Mouse (Mus musculus) limb, embryonic 13.5 days (tissue): Measurements from ENCODE around the gene Krt87. TPM values are rescaled to one million over a fixed set of nuclear protein-coding genes. Genes with fewer than 3 reads are reported as not detected.

Experiments
- ATAC-seq: fragments of 200-750 bp; cut with Nextera tagmentation; 2 replicates; pipeline ENCODE4 v1.8.0; 2017; ENCODE audit warnings: low read depth, moderate number of reproducible peaks, moderate TSS enrichment; ENCODE audit not compliant: low FRiP score
- H3K27ac ChIP-seq: fragments of 300-500 bp; sonication (generic); 2 replicates; pipeline ENCODE4 v1.5.1; 2015; ENCODE audit warnings: inconsistent platforms, mild to moderate bottlenecking, moderate library complexity
- H3K27me3 ChIP-seq: fragments of 300-500 bp; sonication (generic); 2 replicates; pipeline ENCODE4 v1.6.1; 2015; ENCODE audit warnings: mild to moderate bottlenecking, inconsistent platforms
- H3K36me3 ChIP-seq: fragments of 300-500 bp; sonication (generic); 2 replicates; pipeline ENCODE4 v1.6.1; 2015; ENCODE audit warnings: inconsistent platforms, mild to moderate bottlenecking, moderate library complexity
- H3K4me1 ChIP-seq: fragments of 300-500 bp; sonication (generic); 2 replicates; pipeline ENCODE4 v1.6.1; 2015; ENCODE audit warnings: inconsistent platforms
- H3K4me2 ChIP-seq: fragments of 300-500 bp; sonication (generic); replicated peaks from 2 replicates; pipeline ENCODE4 v1.6.1; 2015; ENCODE audit warnings: inconsistent platforms, mild to moderate bottlenecking, moderate library complexity
- H3K4me3 ChIP-seq: fragments of 300-500 bp; sonication (generic); 2 replicates; pipeline ENCODE4 v1.5.1; 2015; ENCODE audit warnings: moderate library complexity, mild to moderate bottlenecking, inconsistent platforms
- H3K9ac ChIP-seq: fragments of 300-500 bp; sonication (generic); 2 replicates; pipeline ENCODE4 v1.6.1; 2015; ENCODE audit warnings: mild to moderate bottlenecking, inconsistent platforms
- H3K9me3 ChIP-seq: fragments of 300-500 bp; sonication (generic); 2 replicates; pipeline ENCODE4 v1.6.1; 2016; ENCODE audit warnings: inconsistent platforms
- WGBS: fragments of 180-500 bp; shearing (Covaris S2); methylation state at CpG from one replicate; pipeline ENCODE4 v1.1.7; 2015; 5-methylcytosine and 5-hydroxymethylcytosine counted together
- polyA plus RNA-seq: library from polyadenylated mRNA; unstranded; fragments of >200 nt; fragmentation: Nextera tagmentation; extraction: Ambion mirVana; gene quantifications from 2 replicates; pipeline ENCODE4 v1.2.1, GENCODE M21; 2015

Krt87 gene
- polyA plus RNA-seq, 1 experiment from 2014 or later, result 1.3 TPM

DNA sequence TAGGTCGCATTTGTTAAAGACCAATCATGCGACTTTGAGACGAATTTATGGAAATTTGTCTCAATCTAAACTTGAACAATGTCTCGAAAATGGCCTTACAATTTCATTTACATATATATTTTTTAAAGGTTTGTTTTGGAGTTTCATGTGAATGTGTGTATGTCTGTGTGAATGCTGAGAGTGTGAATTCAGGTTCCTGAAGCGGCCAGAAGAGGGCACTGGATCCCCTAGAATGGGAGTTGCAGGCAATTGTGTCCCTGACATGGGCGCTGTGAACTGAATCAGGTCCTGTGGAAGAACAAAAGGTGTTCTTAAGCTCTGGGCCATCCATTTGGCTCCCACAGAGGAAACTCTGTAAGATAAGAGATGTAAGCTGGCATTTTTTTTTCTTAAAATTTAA, 17.3 kb upstream of the Krt87 start:
- peaks cover 4% of the 10 kb centered on the region for H3K9me3 ChIP-seq
- H3K27ac ChIP-seq, result no peak overlapping the region
- H3K27me3 ChIP-seq, result 0 out of 2 replicates have a peak, but pooled peaks cover 2% of the 10 kb centered on the region
- H3K36me3 ChIP-seq, result no peaks in the 10 kb centered on the region
- WGBS, result 88% methylated on average over 6 of the region's 6 CpGs
- H3K9ac ChIP-seq, result no peak overlapping the region
- ATAC-seq, result no peak
- H3K4me3 ChIP-seq, result no peak overlapping the region
- H3K4me2 ChIP-seq, result no peak overlapping the region
- H3K4me1 ChIP-seq, result no peaks in the 10 kb centered on the region

GRCm38 (mm10) chr15:101455292-101455691, 16.7 kb upstream of the Krt87 start:
- H3K4me2 ChIP-seq, result no peak overlapping the region
- H3K36me3 ChIP-seq, result no peaks in the 10 kb centered on the region
- H3K4me1 ChIP-seq, result no peaks in the 10 kb centered on the region
- no peak overlapping the region for H3K4me3 ChIP-seq
- H3K27me3 ChIP-seq, result 0 out of 2 replicates have a peak, but pooled peaks cover 2% of the 10 kb centered on the region
- ATAC-seq, result no peak
- WGBS, result 83% methylated on average over 2 of the region's 2 CpGs
- no peak overlapping the region for H3K27ac ChIP-seq
- no peak overlapping the region for H3K9ac ChIP-seq
- H3K9me3 ChIP-seq, result peaks cover 4% of the 10 kb centered on the region

DNA sequence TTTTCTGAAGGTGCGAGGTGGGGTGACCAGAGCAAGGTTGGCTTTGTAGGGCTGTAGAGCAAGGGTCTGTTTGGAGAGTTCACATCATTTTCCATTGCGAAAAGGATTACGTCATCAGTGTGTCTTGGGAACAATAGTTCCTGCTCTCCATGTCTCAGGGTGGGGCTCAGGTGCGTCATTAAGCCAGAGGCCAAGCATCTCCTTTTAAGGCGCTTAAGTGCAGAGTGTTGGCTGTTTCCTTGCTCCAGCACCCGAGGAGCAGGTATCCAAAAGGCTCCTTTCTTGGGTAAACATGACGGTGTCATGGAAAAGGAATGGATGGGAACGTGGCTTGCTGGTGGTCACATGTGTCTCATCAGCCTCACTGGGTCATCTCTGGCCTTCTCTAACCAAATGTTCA, 16.2 kb upstream of the Krt87 start:
- WGBS, result 85% methylated on average over 8 of the region's 8 CpGs
- ATAC-seq, result no peak

DNA sequence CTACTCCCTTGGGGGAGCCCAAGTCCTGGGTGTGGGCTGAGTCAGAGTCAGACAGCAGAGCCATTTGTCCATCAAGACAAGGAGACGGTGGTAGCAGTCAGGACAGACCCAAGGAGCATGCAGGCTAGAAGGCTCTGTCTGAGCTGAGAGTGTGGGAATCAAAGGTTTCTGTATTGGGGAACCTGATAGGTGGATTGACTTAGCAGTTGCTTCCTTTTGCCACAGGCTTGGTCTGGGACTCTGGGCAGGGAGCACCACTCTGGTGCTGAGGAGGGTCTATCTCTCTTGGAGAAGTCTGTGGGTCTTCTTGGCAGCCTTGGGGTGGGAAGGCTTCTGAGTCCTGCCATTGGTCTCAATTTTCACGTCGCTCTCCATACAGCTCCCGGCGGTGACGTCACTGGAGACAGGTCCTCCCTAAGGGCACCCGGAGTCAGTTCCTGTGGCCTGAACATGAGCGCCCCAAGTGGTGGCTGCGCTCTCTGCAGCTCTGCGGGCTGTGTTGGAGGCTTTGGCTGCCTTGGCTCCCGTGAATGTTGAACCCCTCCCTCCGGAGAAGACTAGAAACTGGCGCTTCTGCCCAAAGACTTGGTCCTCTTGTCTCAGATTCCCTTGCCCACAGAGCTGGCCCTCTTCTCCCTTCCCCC, 14.6 kb upstream of the Krt87 start:
- Histone ChIP-seq H3K36me3 (no peaks in the 10 kb centered on the region), H3K4me2 (peak overlapping the region; percentile 36; the same call in 1 of the 2 replicates), H3K9ac (no peak overlapping the region), H3K27ac (no peak overlapping the region), H3K27me3 (0 out of 2 replicates have a peak, but pooled peaks cover 2% of the 10 kb centered on the region), H3K9me3 (peaks cover 4% of the 10 kb centered on the region), H3K4me3 (no peak overlapping the region), H3K4me1 (no peaks in the 10 kb centered on the region)
- WGBS, result 6% methylated on average over 13 of the region's 13 CpGs
- no peak for ATAC-seq

More for the DNA sequence above, 16.2 kb upstream of the Krt87 start:
- 0 out of 2 replicates have a peak, but pooled peaks cover 2% of the 10 kb centered on the region for H3K27me3 ChIP-seq
- no peak overlapping the region for H3K27ac ChIP-seq
- no peaks in the 10 kb centered on the region for H3K36me3 ChIP-seq
- H3K4me2 ChIP-seq, result no peak overlapping the region
- H3K4me1 ChIP-seq, result no peaks in the 10 kb centered on the region
- H3K9me3 ChIP-seq, result peaks cover 4% of the 10 kb centered on the region
- H3K4me3 ChIP-seq, result no peak overlapping the region
- no peak overlapping the region for H3K9ac ChIP-seq

- no peak within 1 kb of the TSS for H3K4me2 ChIP-seq
- H3K9ac ChIP-seq, result no peak within 1 kb of the TSS
- WGBS, result 72% methylated on average over 2 of the region's 2 CpGs
- no peak within 1 kb of the TSS for H3K4me3 ChIP-seq
- no peaks in the 10 kb centered on the region for H3K9me3 ChIP-seq
- no peaks in the 10 kb centered on the region for H3K4me1 ChIP-seq
- no peaks in the 10 kb centered on the region for H3K27me3 ChIP-seq
- no peak within 1 kb of the TSS for H3K27ac ChIP-seq
- ATAC-seq, result no peak
- no peaks in the 10 kb centered on the region for H3K36me3 ChIP-seq
Measured at GRCm38 (mm10) chr15:101447444-101447843, 8.8 kb upstream of the Krt87 start, which contains the start of gene Krt88. Gene Krt88, plus strand, starts transcription at chr15:101447744.

DNA sequence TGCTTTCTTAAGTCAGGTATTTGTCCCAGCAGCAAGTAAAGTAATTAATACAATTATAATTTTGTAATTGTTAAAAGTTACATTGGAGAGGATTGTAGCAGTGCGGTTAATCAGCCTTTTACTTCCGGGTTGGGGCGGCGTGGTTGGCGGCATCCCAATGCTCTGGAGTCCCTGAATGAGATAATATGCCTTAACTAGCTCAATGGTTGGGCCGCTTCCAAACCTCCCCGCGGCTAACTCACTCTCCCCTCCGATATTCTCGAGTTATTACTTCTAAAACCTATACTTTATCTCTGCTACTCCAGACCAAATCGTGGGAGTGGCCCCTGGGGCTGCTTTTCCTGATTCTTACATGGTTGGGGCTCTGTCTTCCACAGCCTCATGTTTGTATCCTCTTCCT, 8.0 kb upstream of the Krt87 start:
- H3K27ac ChIP-seq, result no peak overlapping the region
- H3K9ac ChIP-seq, result no peak overlapping the region
- H3K4me3 ChIP-seq, result no peak overlapping the region
- H3K36me3 ChIP-seq, result no peaks in the 10 kb centered on the region
- H3K4me1 ChIP-seq, result no peaks in the 10 kb centered on the region
- no peak for ATAC-seq
- no peak overlapping the region for H3K4me2 ChIP-seq
- H3K27me3 ChIP-seq, result no peaks in the 10 kb centered on the region
- 75% methylated on average over 11 of the region's 11 CpGs for WGBS
- H3K9me3 ChIP-seq, result no peaks in the 10 kb centered on the region

DNA sequence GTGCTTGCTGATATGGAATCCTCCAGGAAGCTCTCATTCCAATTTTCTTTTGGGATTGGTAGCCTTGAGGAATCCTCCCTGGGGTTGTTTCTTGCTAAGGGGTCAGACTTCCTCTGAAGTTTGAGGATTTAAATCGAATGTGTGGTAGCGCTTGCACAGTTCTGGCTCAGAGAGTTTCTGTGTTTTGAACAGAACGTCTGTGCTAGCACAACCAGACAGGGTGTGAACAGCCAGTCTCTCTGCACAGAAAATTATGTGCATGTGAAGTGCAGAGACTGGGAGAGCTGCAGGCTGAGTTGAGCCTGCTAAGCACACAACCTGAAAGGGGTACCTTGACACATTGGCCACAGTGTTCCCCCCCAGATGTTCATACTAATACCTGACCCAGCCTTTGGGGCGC, 2.2 kb upstream of the Krt87 start:
- ATAC-seq, result no peak
- H3K9ac ChIP-seq, result no peak overlapping the region
- H3K4me1 ChIP-seq, result peaks cover 7% of the 10 kb centered on the region; the same call in 1 of the 2 replicates
- H3K27me3 ChIP-seq, result peaks cover 50% of the 10 kb centered on the region
- no peak overlapping the region for H3K27ac ChIP-seq
- no peaks in the 10 kb centered on the region for H3K36me3 ChIP-seq
- WGBS, result 73% methylated on average over 4 of the region's 4 CpGs
- no peaks in the 10 kb centered on the region for H3K9me3 ChIP-seq
- no peak overlapping the region for H3K4me2 ChIP-seq
- H3K4me3 ChIP-seq, result no peak overlapping the region

DNA sequence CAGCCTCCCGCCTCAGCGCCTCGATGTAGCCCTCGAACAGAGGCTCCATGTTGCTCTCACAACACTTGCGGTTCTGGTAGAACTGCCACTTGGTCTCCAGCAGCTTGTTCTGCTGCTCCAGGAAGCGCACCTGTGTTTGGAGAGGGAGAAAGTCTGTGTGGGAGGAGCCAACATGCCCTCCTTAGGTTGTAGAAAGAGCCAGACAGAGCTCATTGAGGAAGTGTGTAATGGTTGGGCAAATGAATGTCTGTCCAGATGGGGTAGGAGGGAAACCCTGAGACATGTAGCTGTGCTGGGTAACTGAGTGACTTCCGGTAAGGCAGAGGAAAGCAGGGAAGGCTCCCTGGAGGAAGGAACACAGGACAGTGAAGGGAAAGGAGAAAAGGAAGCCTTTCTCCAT, 2.0 kb downstream of the Krt87 start:
- Histone ChIP-seq H3K9me3 (no peaks in the 10 kb centered on the region), H3K4me2 (no peak overlapping the region), H3K27ac (no peak overlapping the region), H3K27me3 (peaks cover 56% of the 10 kb centered on the region), H3K9ac (no peak overlapping the region), H3K36me3 (no peaks in the 10 kb centered on the region), H3K4me3 (no peak overlapping the region), H3K4me1 (peaks cover 7% of the 10 kb centered on the region; the same call in 1 of the 2 replicates)
- no peak for ATAC-seq
- WGBS, result 90% methylated on average over 7 of the region's 7 CpGs

DNA sequence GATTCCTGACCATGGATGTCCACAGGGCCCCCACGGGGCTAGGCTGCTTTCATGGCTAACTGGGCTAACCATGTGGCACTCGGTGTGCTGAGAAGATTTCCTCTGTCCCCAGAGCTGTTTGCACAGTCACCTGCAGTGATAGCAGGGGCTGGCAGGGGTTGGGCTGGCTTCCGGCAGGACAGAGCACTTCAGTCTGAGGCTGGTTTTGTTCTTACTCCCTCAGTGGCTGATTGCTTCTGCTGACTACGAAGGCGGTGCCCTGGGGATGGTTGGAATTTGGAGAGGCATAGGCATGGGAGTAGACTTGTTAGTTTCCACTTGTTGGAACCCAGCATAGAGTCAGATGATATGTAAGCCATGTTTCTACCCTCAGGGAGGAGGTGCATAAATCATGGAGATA, 13.7 kb downstream of the Krt87 start:
- H3K9me3 ChIP-seq, result no peaks in the 10 kb centered on the region
- H3K36me3 ChIP-seq, result no peaks in the 10 kb centered on the region
- 27% methylated on average over 5 of the region's 5 CpGs for WGBS
- H3K4me3 ChIP-seq, result no peak overlapping the region
- no peak for ATAC-seq
- H3K27me3 ChIP-seq, result peaks cover 6% of the 10 kb centered on the region; the same call in 1 of the 2 replicates
- H3K4me2 ChIP-seq, result no peak overlapping the region
- no peaks in the 10 kb centered on the region for H3K4me1 ChIP-seq
- no peak overlapping the region for H3K9ac ChIP-seq
- no peak overlapping the region for H3K27ac ChIP-seq

DNA sequence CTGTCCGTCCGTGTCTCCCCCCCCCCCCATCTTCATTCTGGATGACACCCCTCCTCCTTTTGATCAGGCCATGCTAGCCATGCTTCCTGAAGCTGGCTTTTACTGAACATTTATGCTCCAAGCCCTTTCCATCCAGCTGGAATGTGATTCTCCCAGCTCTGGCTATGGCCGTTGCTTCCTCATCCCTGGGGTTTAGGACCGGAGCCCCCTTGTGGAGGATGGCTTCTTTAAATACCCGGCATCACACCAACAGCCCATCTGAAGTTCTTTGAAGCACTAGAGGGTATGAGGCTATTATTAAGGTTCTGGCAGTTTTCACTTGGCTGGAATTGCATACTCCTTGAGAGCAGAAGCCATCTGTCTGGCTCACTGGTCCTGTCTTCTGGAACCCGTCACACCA, 17.7 kb downstream of the Krt87 start:
- H3K27me3 ChIP-seq, result no peaks in the 10 kb centered on the region; the same call in 1 of the 2 replicates
- ATAC-seq, result no peak

DNA sequence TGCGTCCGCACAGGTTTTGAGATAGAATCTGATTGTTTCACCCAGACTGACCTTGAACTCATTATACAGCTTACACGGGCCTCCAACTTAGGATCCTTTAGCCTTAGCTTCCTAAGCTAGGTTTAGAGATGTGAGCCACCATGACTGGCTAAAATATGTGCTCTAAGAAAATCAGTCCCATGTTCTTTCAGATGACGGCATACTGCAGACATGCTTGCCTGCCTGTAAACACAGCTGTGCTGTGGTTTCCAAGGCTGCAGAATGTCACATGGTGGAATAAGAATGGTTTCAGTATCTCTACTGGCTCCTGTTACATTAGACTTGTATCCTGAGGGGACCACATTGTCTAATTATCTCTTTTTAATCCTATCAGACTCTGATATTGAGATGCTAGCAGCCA, 19.7 kb downstream of the Krt87 start:
- H3K4me3 ChIP-seq, result no peak overlapping the region
- H3K27ac ChIP-seq, result no peak overlapping the region
- WGBS, result 74% methylated on average over 4 of the region's 4 CpGs
- ATAC-seq, result 0 out of 2 replicates have a peak, but pooled peaks have one; percentile 32
- H3K27me3 ChIP-seq, result peaks cover 8% of the 10 kb centered on the region
- no peaks in the 10 kb centered on the region for H3K36me3 ChIP-seq
- H3K4me2 ChIP-seq, result no peak overlapping the region
- H3K4me1 ChIP-seq, result 0 out of 2 replicates have a peak, but pooled peaks cover 5% of the 10 kb centered on the region
- no peak overlapping the region for H3K9ac ChIP-seq
- no peaks in the 10 kb centered on the region for H3K9me3 ChIP-seq

More for the DNA sequence above, 17.7 kb downstream of the Krt87 start:
- no peaks in the 10 kb centered on the region for H3K36me3 ChIP-seq
- H3K9me3 ChIP-seq, result no peaks in the 10 kb centered on the region
- H3K4me1 ChIP-seq, result no peaks in the 10 kb centered on the region
- WGBS, result 36% methylated on average over 4 of the region's 6 CpGs
- no peak overlapping the region for H3K4me2 ChIP-seq
- no peak overlapping the region for H3K4me3 ChIP-seq
- H3K27ac ChIP-seq, result no peak overlapping the region
- H3K9ac ChIP-seq, result no peak overlapping the region

DNA sequence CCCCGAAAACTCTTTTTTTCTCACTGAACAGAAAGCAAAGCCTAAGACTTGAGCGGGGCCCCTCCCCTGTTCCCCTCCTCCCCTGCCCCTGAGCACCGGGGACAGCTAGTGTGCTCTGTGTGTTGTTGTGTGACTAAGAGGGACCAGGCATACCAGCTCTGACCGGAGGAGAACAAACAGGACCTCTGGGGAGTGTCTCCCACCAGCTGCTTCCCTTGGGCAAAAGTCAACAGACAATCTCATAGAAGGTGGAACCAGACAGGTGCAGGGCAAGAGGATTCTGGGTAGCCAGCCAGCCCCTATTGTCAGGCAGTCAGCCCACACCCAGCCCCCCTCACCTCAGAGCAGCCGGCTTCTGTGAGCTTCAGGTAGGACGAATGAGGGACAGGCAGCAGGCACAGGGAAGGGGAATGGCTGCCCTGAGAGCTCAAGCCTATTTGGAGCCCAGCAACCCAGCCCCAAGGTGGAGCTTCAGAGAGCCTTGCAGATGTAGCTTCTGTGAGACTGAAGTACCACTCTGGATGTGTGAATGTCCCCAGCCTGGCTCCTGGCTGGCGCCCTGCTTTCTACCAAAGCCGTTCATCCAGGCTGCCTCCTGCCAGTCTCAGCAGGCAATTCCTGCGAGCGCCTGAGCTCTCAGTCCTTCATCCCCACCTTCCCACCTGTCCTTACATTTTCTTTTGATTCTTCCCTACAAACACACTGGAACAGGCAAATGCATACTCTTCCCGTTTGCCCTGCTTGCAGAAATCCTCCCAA, 23.6 kb downstream of the Krt87 start:
- Histone ChIP-seq H3K4me2 (no peak overlapping the region), H3K27me3 (peaks cover 38% of the 10 kb centered on the region), H3K4me1 (peaks cover 35% of the 10 kb centered on the region), H3K4me3 (no peak overlapping the region), H3K9ac (no peak overlapping the region), H3K27ac (no peak overlapping the region), H3K36me3 (no peaks in the 10 kb centered on the region), H3K9me3 (no peaks in the 10 kb centered on the region)
- 37% methylated on average over 11 of the region's 11 CpGs for WGBS
- no peak for ATAC-seq
